In genomic region chr4:135898380-135899049, GRCm38 (mm10) we compare ENCODE assay signal across 9 mouse cellular contexts. TPM values are rescaled to one million over a fixed set of nuclear protein-coding genes. Genes with fewer than 3 reads are reported as not detected.
A peak's percentile ranks its signal among the peaks of the same experiment; 100 is the strongest.
DNase-seq lines count a peak whose midpoint lies in the region; ATAC-seq and TF ChIP-seq lines count a peak whose summit lies in the region.
"Had no signal": no experiment of that assay in that cellular context is flagged by ENCODE, and none has a peak within 500 bp of the region (broad histone marks: within the 10 kb centered on the region; RNA-seq: fewer than 3 reads in every experiment).

No protein-coding gene starts in this region.

- H3K4me3 ChIP-seq in midbrain, postnatal 0 days (ENCODE audit: low read depth, low read length), result no peak overlapping the region
- H3K4me3 ChIP-seq: midbrain, embryonic 12.5 days had no signal

- peak; percentile 39 for DNase-seq in layer of hippocampus, adult 11-12 months (ENCODE audit: low spot score)
- no peak for DNase-seq in layer of hippocampus, adult 9-10 months (ENCODE audit: low spot score)
- peak; percentile 80 for DNase-seq in lung, postnatal 25 days (ENCODE audit: low spot score)
- DNase-seq in thymus, postnatal 10 days (ENCODE audit: low spot score in 2 of 2), result peak; percentile 58 to 63
- DNase-seq in midbrain, postnatal 0 days (ENCODE audit: low spot score), result no peak
- DNase-seq in cerebellum, adult 9-11 months, result no peak

- peak; percentile 93 for ATAC-seq in erythroid progenitor cell, adult 5-6 weeks (replicated peaks; ENCODE audit: low FRiP score, poor library complexity, severe bottlenecking)
- no peak for ATAC-seq in midbrain, postnatal 0 days (ENCODE audit: low FRiP score)
- no peak for ATAC-seq in frontal cortex, adult (ENCODE audit: low TSS enrichment)

- H3K9me3 ChIP-seq in midbrain, postnatal 0 days (ENCODE audit: low read length), result no peaks in the 10 kb centered on the region
- H3K9me3 ChIP-seq: midbrain, embryonic 12.5 days had no signal

- no peak overlapping the region for H3K9ac ChIP-seq in midbrain, postnatal 0 days (replicated peaks; ENCODE audit: low read length, poor library complexity, severe bottlenecking)
- H3K9ac ChIP-seq: midbrain, embryonic 12.5 days had no signal

- H3K4me2 ChIP-seq in midbrain, postnatal 0 days (ENCODE audit: low read depth, low read length, poor library complexity, severe bottlenecking), result no peak overlapping the region
- H3K4me2 ChIP-seq: midbrain, embryonic 12.5 days had no signal

- H3K36me3 ChIP-seq in midbrain, postnatal 0 days (ENCODE audit: insufficient read depth, low read length), result no peaks in the 10 kb centered on the region
- H3K36me3 ChIP-seq: midbrain, embryonic 12.5 days had no signal

- H3K27me3 ChIP-seq in midbrain, postnatal 0 days (ENCODE audit: insufficient read depth, low read length), result no peaks in the 10 kb centered on the region
- H3K27me3 ChIP-seq: midbrain, embryonic 12.5 days had no signal

- no peak for TF ChIP-seq CTCF in midbrain, postnatal 0 days (IDR thresholded peaks at IDR 0.05)

- no peak overlapping the region for H3K27ac ChIP-seq in midbrain, postnatal 0 days (ENCODE audit: low read depth, low read length)
- H3K27ac ChIP-seq: midbrain, embryonic 12.5 days had no signal

- 73% methylated on average over 9 of the region's 9 CpGs for WGBS in midbrain, postnatal 0 days

- H3K4me1 ChIP-seq in midbrain, postnatal 0 days (ENCODE audit: insufficient read depth, low read length), result no peaks in the 10 kb centered on the region
- H3K4me1 ChIP-seq: midbrain, embryonic 12.5 days had no signal

RNA-seq across cellular contexts. Expression of gene Cnr2, which starts 3.3 kb away (rescaled TPM):
- total RNA-seq in erythroid progenitor cell, adult 5-6 weeks (2015; ENCODE audit: low replicate concordance), result 4.3 and 5.0 TPM in 2 replicates
- total RNA-seq in erythroid progenitor cell, adult 5-6 weeks (2017; ENCODE audit: low replicate concordance), result 1.7 and 3.4 TPM in 2 replicates
- 0.19 and 0.55 TPM in 2 replicates for total RNA-seq in midbrain, postnatal 0 days (2014; rRNA removed)
- polyA plus RNA-seq in midbrain, postnatal 0 days (2015; fragmentation: Nextera tagmentation; extraction: Ambion mirVana), result 0.04 and 0.17 TPM in 2 replicates

RNA-seq across cellular contexts. Expression of gene Fuca1, which starts 22.0 kb away (rescaled TPM):
- total RNA-seq in erythroid progenitor cell, adult 5-6 weeks (2015; ENCODE audit: low replicate concordance), result 23.1 and 45.3 TPM in 2 replicates
- 38.9 and 50.2 TPM in 2 replicates for total RNA-seq in erythroid progenitor cell, adult 5-6 weeks (2017; ENCODE audit: low replicate concordance)
- 37.8 and 38.8 TPM in 2 replicates for total RNA-seq in midbrain, postnatal 0 days (2014; rRNA removed)
- polyA plus RNA-seq in midbrain, postnatal 0 days (2015; fragmentation: Nextera tagmentation; extraction: Ambion mirVana), result 92.7 and 93.7 TPM in 2 replicates

RNA-seq across cellular contexts. Expression of gene Pnrc2, which starts 24.9 kb away (rescaled TPM):
- 245 and 298 TPM in 2 replicates for total RNA-seq in erythroid progenitor cell, adult 5-6 weeks (2015; ENCODE audit: low replicate concordance)
- total RNA-seq in erythroid progenitor cell, adult 5-6 weeks (2017; ENCODE audit: low replicate concordance), result 215 and 282 TPM in 2 replicates
- total RNA-seq in midbrain, postnatal 0 days (2014; rRNA removed), result 52.6 and 64.4 TPM in 2 replicates
- polyA plus RNA-seq in midbrain, postnatal 0 days (2015; fragmentation: Nextera tagmentation; extraction: Ambion mirVana), result 67.6 and 72.6 TPM in 2 replicates

RNA-seq across cellular contexts. Expression of gene Srsf10, which starts 43.0 kb away (rescaled TPM):
- 410 and 552 TPM in 2 replicates for total RNA-seq in erythroid progenitor cell, adult 5-6 weeks (2015; ENCODE audit: low replicate concordance)
- 431 and 814 TPM in 2 replicates for total RNA-seq in erythroid progenitor cell, adult 5-6 weeks (2017; ENCODE audit: low replicate concordance)
- total RNA-seq in midbrain, postnatal 0 days (2014; rRNA removed), result 66.6 and 92.7 TPM in 2 replicates
- 134 and 155 TPM in 2 replicates for polyA plus RNA-seq in midbrain, postnatal 0 days (2015; fragmentation: Nextera tagmentation; extraction: Ambion mirVana)

RNA-seq across cellular contexts. Expression of gene Hmgcl, which starts 47.7 kb away (rescaled TPM):
- total RNA-seq in erythroid progenitor cell, adult 5-6 weeks (2015; ENCODE audit: low replicate concordance), result 24.3 and 25.2 TPM in 2 replicates
- 19.6 and 30.0 TPM in 2 replicates for total RNA-seq in erythroid progenitor cell, adult 5-6 weeks (2017; ENCODE audit: low replicate concordance)
- 26.9 and 33.0 TPM in 2 replicates for total RNA-seq in midbrain, postnatal 0 days (2014; rRNA removed)
- 54.1 and 58.9 TPM in 2 replicates for polyA plus RNA-seq in midbrain, postnatal 0 days (2015; fragmentation: Nextera tagmentation; extraction: Ambion mirVana)

Comparison
In these comparisons a context has a peak if more than half of its experiments do, and no peak if none do; other contexts are left out.
1. DNase-seq: peak in layer of hippocampus, adult 11-12 months (single experiment), lung, postnatal 25 days (single experiment) and thymus, postnatal 10 days (2 of 2); none in layer of hippocampus, adult 9-10 months (single experiment), midbrain, postnatal 0 days (single experiment) and cerebellum, adult 9-11 months (single experiment).